Mouse (Mus musculus) left cerebral cortex, adult 11 months (tissue): ENCODE measurements around the gene Ado.
A peak's percentile ranks its signal among the peaks of the same experiment; 100 is the strongest.

Experiments
- DNase-seq: peaks from one replicate; pipeline ENCODE4 v3.0.0; 2022; ENCODE audit warnings: low spot score

Ado gene

GRCm38 (mm10) chr10:67548877-67549731 is at the start of gene Ado:
Ado (minus strand) TSS chr10:67548955.
- DNase-seq, result peak; percentile 90

- no peak for DNase-seq
Observed at GRCm38 (mm10) chr10:67595278-67595677, 46.5 kb upstream of the Ado start.

GRCm38 (mm10) chr10:67585873-67586610 is 37.3 kb upstream of the Ado start:
- DNase-seq, result no peak

GRCm38 (mm10) chr10:67581698-67582285 is 33.0 kb upstream of the Ado start:
- no peak for DNase-seq

- no peak for DNase-seq
Observed at GRCm38 (mm10) chr10:67579830-67580229, 31.1 kb upstream of the Ado start.

- DNase-seq, result no peak
Observed at GRCm38 (mm10) chr10:67573310-67573709, 24.6 kb upstream of the Ado start.

- no peak for DNase-seq
Observed at GRCm38 (mm10) chr10:67571443-67571842, 22.7 kb upstream of the Ado start.

- DNase-seq, result no peak
Observed at GRCm38 (mm10) chr10:67569539-67569938, 20.8 kb upstream of the Ado start.

GRCm38 (mm10) chr10:67566104-67566503 is 17.3 kb upstream of the Ado start:
- DNase-seq, result no peak

GRCm38 (mm10) chr10:67564509-67564908 is 15.8 kb upstream of the Ado start:
- no peak for DNase-seq

GRCm38 (mm10) chr10:67561185-67561584 is 12.4 kb upstream of the Ado start:
- no peak for DNase-seq

GRCm38 (mm10) chr10:67559765-67560394 is 11.1 kb upstream of the Ado start:
- no peak for DNase-seq

GRCm38 (mm10) chr10:67558053-67558452 is 9.3 kb upstream of the Ado start:
- no peak for DNase-seq

- DNase-seq, result no peak
Observed at GRCm38 (mm10) chr10:67548261-67548854, 397 bp downstream of the Ado start.

- no peak for DNase-seq
Observed at GRCm38 (mm10) chr10:67547850-67548260, 900 bp downstream of the Ado start.

GRCm38 (mm10) chr10:67540591-67540990 is 8.2 kb downstream of the Ado start:
- no peak for DNase-seq

GRCm38 (mm10) chr10:67539401-67539730 is 9.4 kb downstream of the Ado start:
- no peak for DNase-seq

- DNase-seq, result no peak
Observed at GRCm38 (mm10) chr10:67538585-67539400, 10.0 kb downstream of the Ado start.

- no peak for DNase-seq
Observed at GRCm38 (mm10) chr10:67538106-67538505, 10.6 kb downstream of the Ado start.

GRCm38 (mm10) chr10:67537151-67537994 is 11.4 kb downstream of the Ado start:
- peak; percentile 83 for DNase-seq
